Mouse (Mus musculus) myocyte (in vitro differentiated cells): ENCODE data around the gene Vps36. TPM values are rescaled to one million over a fixed set of nuclear protein-coding genes. Genes with fewer than 3 reads are reported as not detected.

Experiments used
- H3K27me3 ChIP-seq: one replicate; pipeline ENCODE4 v1.6.1; 2011; ENCODE audit not compliant: control insufficient read depth, insufficient read depth, insufficient read length
- H3K36me3 ChIP-seq: one replicate; pipeline ENCODE4 v1.6.1; 2011; ENCODE audit not compliant: control insufficient read depth, insufficient read depth
- H3K4me2 ChIP-seq: one replicate; pipeline ENCODE4 v1.6.1; 2011; ENCODE audit warnings: low read depth, control low read depth
- H3K4me3 ChIP-seq: one replicate; pipeline ENCODE4 v1.5.1; 2011; ENCODE audit warnings: mild to moderate bottlenecking, control low read depth, moderate library complexity
- H3K79me2 ChIP-seq: one replicate; pipeline ENCODE4 v1.6.1; 2011; ENCODE audit not compliant: control insufficient read depth, insufficient read depth
- H3ac ChIP-seq: one replicate; pipeline ENCODE4 v1.6.1; 2011; ENCODE audit not compliant: control insufficient read depth, insufficient read length
- CEBPB ChIP-seq: IDR thresholded peaks from 2 replicates; pipeline ENCODE4 v1.6.1; 2011; ENCODE audit warnings: mild to moderate bottlenecking, moderate library complexity; ENCODE audit not compliant: poor library complexity, insufficient read depth, severe bottlenecking
- E2F4 ChIP-seq: IDR thresholded peaks from one replicate; pipeline ENCODE4 v1.6.1; 2011; ENCODE audit warnings: mild to moderate bottlenecking, control low read depth, moderate library complexity; ENCODE audit not compliant: insufficient read depth
- MAX ChIP-seq: IDR thresholded peaks from one replicate; pipeline ENCODE4 v1.6.1; 2011; ENCODE audit warnings: low read depth, mild to moderate bottlenecking, control low read depth
- MYOG ChIP-seq, 3 experiments: IDR thresholded peaks; one replicate each; pipeline ENCODE4 v1.6.1; 2011; ENCODE audit warnings: control low read depth in 2 of 3, low read depth in 2 of 3, mild to moderate bottlenecking in 2 of 3; ENCODE audit not compliant: insufficient read length in 2 of 3, control insufficient read depth in 1 of 3, insufficient read depth in 1 of 3
- POLR2A ChIP-seq: IDR thresholded peaks from one replicate; pipeline ENCODE4 v1.6.1; 2011; ENCODE audit warnings: low read depth, mild to moderate bottlenecking, control low read depth, moderate library complexity; ENCODE audit not compliant: insufficient read length
- POLR2AphosphoS2 ChIP-seq: IDR thresholded peaks from one replicate; pipeline ENCODE4 v1.6.1; 2011; ENCODE audit warnings: low read depth, control low read depth; ENCODE audit not compliant: insufficient read length
- REST ChIP-seq: IDR thresholded peaks from one replicate; pipeline ENCODE4 v1.6.1; 2011; ENCODE audit warnings: mild to moderate bottlenecking, control low read depth, moderate library complexity; ENCODE audit not compliant: insufficient read depth, insufficient read length
- SRF ChIP-seq: IDR thresholded peaks from one replicate; pipeline ENCODE4 v1.6.1; 2011; ENCODE audit warnings: low read depth; ENCODE audit not compliant: control insufficient read depth, insufficient read length
- TCF3 ChIP-seq: IDR thresholded peaks from one replicate; pipeline ENCODE4 v1.6.1; 2011; ENCODE audit warnings: low read depth, control low read depth; ENCODE audit not compliant: insufficient read length
- USF1 ChIP-seq: IDR thresholded peaks from one replicate; pipeline ENCODE4 v1.6.1; 2011; ENCODE audit warnings: low read depth, mild to moderate bottlenecking, control low read depth, moderate library complexity
- polyA plus RNA-seq: library from polyadenylated mRNA; unstranded; fragments of >200 nt; fragmentation: generic; extraction: Trizol; gene quantifications from one replicate; pipeline ENCODE4 v1.2.1, GENCODE M21; 2012; ENCODE audit warnings: missing spikeins

Vps36 gene
- polyA plus RNA-seq, 1 experiment = 19.1 TPM

DNA sequence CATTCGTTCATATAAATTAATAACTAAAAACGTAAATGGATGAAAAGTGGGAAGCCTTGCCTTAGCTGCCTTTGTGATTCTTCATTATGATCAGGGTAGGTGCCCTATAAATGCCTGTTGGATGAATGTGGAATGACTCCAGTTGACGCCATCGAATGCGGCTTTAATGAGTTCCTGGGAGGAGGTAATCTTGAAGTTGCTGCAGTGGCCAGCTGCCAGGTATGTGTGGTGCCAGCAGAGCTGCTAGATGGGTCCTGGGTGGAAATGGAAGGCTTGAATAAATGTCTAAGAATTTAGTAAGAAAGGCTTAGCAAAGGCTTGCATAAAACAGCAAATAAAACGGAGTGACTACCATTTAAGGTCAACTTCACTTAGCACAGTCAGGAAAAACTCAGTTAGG lies 72.2 kb downstream of the Vps36 start:
- Histone ChIP-seq H3K4me3 (no peak overlapping the region), H3K27me3 (no peaks in the 10 kb centered on the region), H3K36me3 (no peaks in the 10 kb centered on the region), H3K4me2 (no peak overlapping the region), H3ac (no peak overlapping the region), H3K79me2 (no peaks in the 10 kb centered on the region)
- no peak for TF ChIP-seq MAX
- TF ChIP-seq POLR2AphosphoS2 = no peak
- TF ChIP-seq CEBPB = no peak
- TF ChIP-seq REST = no peak
- no peak for TF ChIP-seq MYOG (IDR thresholded peaks at IDR 0.05; ENCODE audit: control insufficient read depth in 1 of 3, insufficient read depth in 1 of 3, insufficient read length in 2 of 3, low read depth in 2 of 3)
- TF ChIP-seq TCF3 = no peak
- TF ChIP-seq POLR2A = no peak
- TF ChIP-seq SRF = no peak
- TF ChIP-seq USF1 = no peak

DNA sequence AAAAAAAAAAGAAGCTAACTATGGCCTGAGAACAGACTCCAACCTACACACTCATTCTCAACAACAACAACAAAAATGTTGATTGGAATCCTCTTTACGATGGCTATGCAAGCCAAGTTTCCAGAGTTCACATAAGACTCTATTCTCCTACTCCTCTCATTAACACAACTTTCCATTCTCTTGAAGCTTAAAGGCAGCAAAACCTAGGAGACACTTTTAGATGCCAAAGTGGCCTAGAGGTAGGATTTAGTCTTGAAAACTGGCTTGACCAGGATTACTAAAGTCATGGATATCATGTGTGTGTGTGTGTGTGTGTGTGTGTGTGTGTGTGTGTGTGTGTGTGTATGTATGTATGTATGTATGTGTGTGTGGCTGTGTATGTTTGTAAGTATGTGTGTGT lies 72.6 kb downstream of the Vps36 start:
- H3ac ChIP-seq = no peak overlapping the region
- no peaks in the 10 kb centered on the region for H3K27me3 ChIP-seq
- TF ChIP-seq POLR2AphosphoS2 (no peak), USF1 (no peak), REST (no peak), SRF (no peak), POLR2A (no peak), CEBPB (no peak)
- no peak overlapping the region for H3K4me3 ChIP-seq
- no peak overlapping the region for H3K4me2 ChIP-seq
- no peaks in the 10 kb centered on the region for H3K79me2 ChIP-seq
- no peaks in the 10 kb centered on the region for H3K36me3 ChIP-seq

DNA sequence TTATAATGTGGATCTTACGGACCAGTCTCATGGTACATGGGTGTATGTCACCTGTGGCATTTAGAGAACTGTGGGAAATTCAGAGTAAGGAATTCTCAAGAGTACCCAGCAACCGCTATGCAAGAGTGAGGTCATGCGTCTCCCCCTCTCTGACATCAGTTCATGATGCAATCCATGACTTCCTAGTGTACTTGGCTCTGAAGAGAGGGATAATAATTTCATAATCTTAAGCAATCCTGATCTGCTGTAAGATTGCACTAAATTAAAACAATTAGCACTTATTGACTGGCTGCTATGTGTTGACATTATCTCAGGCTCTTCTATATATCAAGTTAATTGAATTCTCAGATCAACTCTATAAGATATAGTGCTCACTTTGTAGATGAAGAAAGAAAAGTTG lies 74.2 kb downstream of the Vps36 start:
- Histone ChIP-seq H3ac (no peak overlapping the region), H3K36me3 (no peaks in the 10 kb centered on the region), H3K79me2 (no peaks in the 10 kb centered on the region), H3K4me2 (no peak overlapping the region), H3K4me3 (no peak overlapping the region), H3K27me3 (no peaks in the 10 kb centered on the region)
- TF ChIP-seq CEBPB (peak; percentile 21; the same call in 1 of the 2 replicates), E2F4 (no peak)

Other genes starting within 250 kb of the Vps36 start
- gene Defb13, start 246.0 kb upstream of the Vps36 start, polyA plus RNA-seq = not detected
- not detected for gene Fam90a1a, start 234.1 kb upstream of the Vps36 start, polyA plus RNA-seq
- not detected for gene Ccdc70, start 223.0 kb upstream of the Vps36 start, polyA plus RNA-seq
- 0.05 TPM for gene Atp7b, start 132.5 kb upstream of the Vps36 start, polyA plus RNA-seq
- 3.5 TPM for gene Alg11, start 132.1 kb upstream of the Vps36 start, polyA plus RNA-seq
- not detected for gene Nek5, start 67.8 kb upstream of the Vps36 start, polyA plus RNA-seq
- gene Nek3, start 26.4 kb upstream of the Vps36 start, polyA plus RNA-seq = 3.6 TPM
- gene Ckap2, start 7.0 kb upstream of the Vps36 start, polyA plus RNA-seq = 7.6 TPM
- 0.07 TPM for gene Thsd1, start 34.5 kb downstream of the Vps36 start, polyA plus RNA-seq
- gene Tpte, start 90.6 kb downstream of the Vps36 start, polyA plus RNA-seq = not detected
- 3.4 TPM for gene Slc25a15, start 205.8 kb downstream of the Vps36 start, polyA plus RNA-seq
- gene Mrps31, start 218.6 kb downstream of the Vps36 start, polyA plus RNA-seq = 16.5 TPM